Mouse (Mus musculus): ENCODE measurements around the gene Fgfr2. TPM values are rescaled to one million over a fixed set of nuclear protein-coding genes. Genes with fewer than 3 reads are reported as not detected.

Fgfr2 gene
- polyA plus RNA-seq, 1 experiment from 2014 or later: 92.0 TPM

DNA sequence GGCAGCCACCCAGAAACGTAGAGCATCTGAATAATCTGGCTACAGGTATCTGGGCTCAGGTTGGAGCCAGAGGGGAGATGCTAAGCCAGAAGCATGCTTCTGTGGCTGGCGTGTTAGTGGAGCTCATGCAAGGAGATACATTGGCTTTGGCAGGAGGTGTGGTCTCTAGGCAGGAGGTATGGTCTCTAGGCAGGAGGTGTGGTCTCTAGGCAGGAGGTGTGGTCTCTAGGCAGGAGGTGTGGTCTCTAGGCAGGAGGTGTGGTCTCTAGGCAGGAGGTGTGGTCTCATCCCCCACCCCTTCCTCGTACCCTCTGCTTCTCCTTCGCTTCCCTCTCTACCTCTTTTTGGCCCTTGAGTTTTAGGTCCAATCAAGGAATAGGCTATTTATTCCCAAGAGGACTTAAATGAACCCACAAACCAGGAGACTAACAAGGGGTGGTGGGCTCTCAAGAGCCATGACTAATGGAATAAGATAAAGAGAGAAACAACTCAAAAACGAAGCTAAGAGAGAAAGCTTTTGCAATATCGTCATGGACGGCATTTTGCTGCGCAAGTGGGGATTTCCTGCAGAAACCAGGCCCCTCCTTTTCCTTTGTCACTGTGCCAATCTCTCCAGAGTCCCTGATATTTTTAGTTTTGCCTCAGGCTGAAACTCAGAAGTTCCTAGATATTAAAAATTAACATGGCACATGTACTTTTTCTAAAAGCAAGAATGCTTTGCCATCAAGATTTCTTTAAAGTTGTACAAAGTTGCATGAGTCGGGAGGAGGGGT is 775.7 kb downstream of the Fgfr2 start:
- Histone ChIP-seq H3K4me2 (no peak overlapping the region), H3K27me3 (ENCODE audit: control insufficient read depth, insufficient read depth, low read length) (no peaks in the 10 kb centered on the region), H3K9ac (ENCODE audit: low read length) (no peak overlapping the region), H3K4me3 (ENCODE audit: low read depth, low read length) (no peak overlapping the region), H3K36me3 (ENCODE audit: control insufficient read depth, insufficient read depth, low read length) (no peaks in the 10 kb centered on the region), H3K27ac (ENCODE audit: low read depth, low read length) (no peak overlapping the region), H3K9me3 (ENCODE audit: control insufficient read depth, low read length) (no peaks in the 10 kb centered on the region), H3K4me1 (ENCODE audit: control insufficient read depth, insufficient read depth, low read length) (no peaks in the 10 kb centered on the region)
- ATAC-seq (ENCODE audit: low FRiP score) (no peak), DNase-seq (ENCODE audit: low spot score, missing footprints) (no peak)
- WGBS: 81% methylated on average over 9 of the region's 9 CpGs

GRCm38 (mm10) chr7:132345526-132346070 is 777.6 kb downstream of the Fgfr2 start:
- H3K4me3 ChIP-seq (ENCODE audit: low read depth, low read length): no peak overlapping the region
- no peaks in the 10 kb centered on the region for H3K4me1 ChIP-seq (ENCODE audit: control insufficient read depth, insufficient read depth, low read length)
- no peak overlapping the region for H3K27ac ChIP-seq (ENCODE audit: low read depth, low read length)
- no peaks in the 10 kb centered on the region for H3K27me3 ChIP-seq (ENCODE audit: control insufficient read depth, insufficient read depth, low read length)
- 78% methylated on average over 5 of the region's 5 CpGs for whole genome bisulfite sequencing
- H3K4me2 ChIP-seq: no peak overlapping the region
- no peak for ATAC-seq (ENCODE audit: low FRiP score)
- H3K9me3 ChIP-seq (ENCODE audit: control insufficient read depth, low read length): no peaks in the 10 kb centered on the region
- H3K36me3 ChIP-seq (ENCODE audit: control insufficient read depth, insufficient read depth, low read length): no peaks in the 10 kb centered on the region
- no peak overlapping the region for H3K9ac ChIP-seq (ENCODE audit: low read length)
- DNase-seq (ENCODE audit: low spot score, missing footprints): no peak

DNA sequence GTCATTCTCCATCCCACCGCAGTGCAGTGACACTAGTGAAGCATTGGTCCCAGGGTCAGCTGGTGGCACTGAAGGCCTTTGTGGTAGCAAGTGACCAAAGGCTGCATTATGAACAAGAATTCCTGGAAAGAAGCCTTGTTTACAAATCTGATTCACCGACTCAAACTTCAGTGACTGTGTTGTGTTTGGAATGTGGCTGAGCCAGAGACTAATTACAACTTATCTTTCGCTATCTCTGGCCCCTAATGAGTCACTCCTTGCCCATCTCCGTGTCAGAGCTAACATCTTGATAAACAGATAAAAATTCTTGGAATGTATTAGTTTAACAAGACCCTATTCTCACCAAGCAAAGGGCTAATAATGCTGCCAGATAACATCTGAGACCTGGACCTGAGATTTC is 778.5 kb downstream of the Fgfr2 start:
- no peak for ATAC-seq (ENCODE audit: low FRiP score)
- no peak overlapping the region for H3K27ac ChIP-seq (ENCODE audit: low read depth, low read length)
- 75% methylated on average over 4 of the region's 4 CpGs for WGBS

GRCm38 (mm10) chr7:132343900-132344299 is 779.2 kb downstream of the Fgfr2 start:
- no peaks in the 10 kb centered on the region for H3K4me1 ChIP-seq (ENCODE audit: control insufficient read depth, insufficient read depth, low read length)
- no peak overlapping the region for H3K4me3 ChIP-seq (ENCODE audit: low read depth, low read length)
- no peak overlapping the region for H3K27ac ChIP-seq (ENCODE audit: low read depth, low read length)
- H3K27me3 ChIP-seq (ENCODE audit: control insufficient read depth, insufficient read depth, low read length): no peaks in the 10 kb centered on the region
- no peak for DNase-seq (ENCODE audit: low spot score, missing footprints)
- no peaks in the 10 kb centered on the region for H3K9me3 ChIP-seq (ENCODE audit: control insufficient read depth, low read length)
- H3K4me2 ChIP-seq: no peak overlapping the region
- 92% methylated on average over 2 of the region's 2 CpGs for WGBS
- no peaks in the 10 kb centered on the region for H3K36me3 ChIP-seq (ENCODE audit: control insufficient read depth, insufficient read depth, low read length)
- ATAC-seq (ENCODE audit: low FRiP score): no peak
- H3K9ac ChIP-seq (ENCODE audit: low read length): no peak overlapping the region

More for the DNA sequence above, 778.5 kb downstream of the Fgfr2 start:
- H3K27me3 ChIP-seq (ENCODE audit: control insufficient read depth, insufficient read depth, low read length): no peaks in the 10 kb centered on the region
- H3K4me1 ChIP-seq (ENCODE audit: control insufficient read depth, insufficient read depth, low read length): no peaks in the 10 kb centered on the region
- H3K4me3 ChIP-seq (ENCODE audit: low read depth, low read length): no peak overlapping the region
- H3K9me3 ChIP-seq (ENCODE audit: control insufficient read depth, low read length): no peaks in the 10 kb centered on the region
- no peaks in the 10 kb centered on the region for H3K36me3 ChIP-seq (ENCODE audit: control insufficient read depth, insufficient read depth, low read length)
- H3K4me2 ChIP-seq: no peak overlapping the region
- no peak overlapping the region for H3K9ac ChIP-seq (ENCODE audit: low read length)
- DNase-seq (ENCODE audit: low spot score, missing footprints): no peak

GRCm38 (mm10) chr7:132343146-132343545 is 780.0 kb downstream of the Fgfr2 start:
- Histone ChIP-seq H3K27ac (ENCODE audit: low read depth, low read length) (no peak overlapping the region), H3K9ac (ENCODE audit: low read length) (no peak overlapping the region), H3K27me3 (ENCODE audit: control insufficient read depth, insufficient read depth, low read length) (no peaks in the 10 kb centered on the region), H3K36me3 (ENCODE audit: control insufficient read depth, insufficient read depth, low read length) (no peaks in the 10 kb centered on the region), H3K4me2 (no peak overlapping the region), H3K4me3 (ENCODE audit: low read depth, low read length) (no peak overlapping the region), H3K9me3 (ENCODE audit: control insufficient read depth, low read length) (no peaks in the 10 kb centered on the region), H3K4me1 (ENCODE audit: control insufficient read depth, insufficient read depth, low read length) (no peaks in the 10 kb centered on the region)
- WGBS: 71% methylated on average over 2 of the region's 2 CpGs
- DNase-seq (ENCODE audit: low spot score, missing footprints) (no peak), ATAC-seq (ENCODE audit: low FRiP score) (no peak)

- Histone ChIP-seq H3K9ac (ENCODE audit: low read length) (no peak overlapping the region), H3K4me2 (no peak overlapping the region), H3K36me3 (ENCODE audit: control insufficient read depth, insufficient read depth, low read length) (no peaks in the 10 kb centered on the region), H3K4me1 (ENCODE audit: control insufficient read depth, insufficient read depth, low read length) (peaks cover 5% of the 10 kb centered on the region), H3K4me3 (ENCODE audit: low read depth, low read length) (no peak overlapping the region), H3K27ac (ENCODE audit: low read depth, low read length) (no peak overlapping the region), H3K9me3 (ENCODE audit: control insufficient read depth, low read length) (no peaks in the 10 kb centered on the region), H3K27me3 (ENCODE audit: control insufficient read depth, insufficient read depth, low read length) (no peaks in the 10 kb centered on the region)
- 88% methylated on average over 14 of the region's 14 CpGs for WGBS
- DNase-seq (ENCODE audit: low spot score, missing footprints): no peak
- no peak for ATAC-seq (ENCODE audit: low FRiP score)
These were observed 783.9 kb downstream of the Fgfr2 start for GRCm38 (mm10) chr7:132339041-132339839.

- Histone ChIP-seq H3K36me3 (ENCODE audit: control insufficient read depth, insufficient read depth, low read length) (no peaks in the 10 kb centered on the region), H3K27me3 (ENCODE audit: control insufficient read depth, insufficient read depth, low read length) (no peaks in the 10 kb centered on the region), H3K4me2 (no peak overlapping the region), H3K4me3 (ENCODE audit: low read depth, low read length) (no peak overlapping the region), H3K9me3 (ENCODE audit: control insufficient read depth, low read length) (no peaks in the 10 kb centered on the region), H3K4me1 (ENCODE audit: control insufficient read depth, insufficient read depth, low read length) (peaks cover 5% of the 10 kb centered on the region), H3K9ac (ENCODE audit: low read length) (no peak overlapping the region), H3K27ac (ENCODE audit: low read depth, low read length) (no peak overlapping the region)
- 67% methylated on average over 6 of the region's 6 CpGs for WGBS
- DNase-seq (ENCODE audit: low spot score, missing footprints) (no peak), ATAC-seq (ENCODE audit: low FRiP score) (no peak)
These were observed 784.8 kb downstream of the Fgfr2 start for GRCm38 (mm10) chr7:132338350-132338749.

- Histone ChIP-seq H3K4me2 (no peak overlapping the region), H3K9ac (ENCODE audit: low read length) (no peak overlapping the region), H3K4me3 (ENCODE audit: low read depth, low read length) (no peak overlapping the region), H3K27me3 (ENCODE audit: control insufficient read depth, insufficient read depth, low read length) (no peaks in the 10 kb centered on the region), H3K36me3 (ENCODE audit: control insufficient read depth, insufficient read depth, low read length) (no peaks in the 10 kb centered on the region), H3K9me3 (ENCODE audit: control insufficient read depth, low read length) (no peaks in the 10 kb centered on the region), H3K27ac (ENCODE audit: low read depth, low read length) (no peak overlapping the region), H3K4me1 (ENCODE audit: control insufficient read depth, insufficient read depth, low read length) (peaks cover 5% of the 10 kb centered on the region)
- DNase-seq (ENCODE audit: low spot score, missing footprints) (no peak), ATAC-seq (ENCODE audit: low FRiP score) (no peak)
- 73% methylated on average over 11 of the region's 11 CpGs for WGBS
These were observed 785.8 kb downstream of the Fgfr2 start for GRCm38 (mm10) chr7:132337268-132337917.
